Mouse (Mus musculus) liver, adult 2 months (tissue): ENCODE measurements around the gene Gstm5.

ENCODE experiments used
- CTCF ChIP-seq: fragments of 200-500 bp; IDR thresholded peaks from 2 replicates; pipeline ENCODE4 v1.5.1; 2011; ENCODE audit warnings: low read depth, low read length, control low read depth
- POLR2A ChIP-seq: fragments of 200-500 bp; IDR thresholded peaks from 2 replicates; pipeline ENCODE4 v1.6.1; 2011; ENCODE audit warnings: low read length, control low read depth; ENCODE audit not compliant: insufficient read depth; ENCODE audit errors: extremely low read depth

DNA sequence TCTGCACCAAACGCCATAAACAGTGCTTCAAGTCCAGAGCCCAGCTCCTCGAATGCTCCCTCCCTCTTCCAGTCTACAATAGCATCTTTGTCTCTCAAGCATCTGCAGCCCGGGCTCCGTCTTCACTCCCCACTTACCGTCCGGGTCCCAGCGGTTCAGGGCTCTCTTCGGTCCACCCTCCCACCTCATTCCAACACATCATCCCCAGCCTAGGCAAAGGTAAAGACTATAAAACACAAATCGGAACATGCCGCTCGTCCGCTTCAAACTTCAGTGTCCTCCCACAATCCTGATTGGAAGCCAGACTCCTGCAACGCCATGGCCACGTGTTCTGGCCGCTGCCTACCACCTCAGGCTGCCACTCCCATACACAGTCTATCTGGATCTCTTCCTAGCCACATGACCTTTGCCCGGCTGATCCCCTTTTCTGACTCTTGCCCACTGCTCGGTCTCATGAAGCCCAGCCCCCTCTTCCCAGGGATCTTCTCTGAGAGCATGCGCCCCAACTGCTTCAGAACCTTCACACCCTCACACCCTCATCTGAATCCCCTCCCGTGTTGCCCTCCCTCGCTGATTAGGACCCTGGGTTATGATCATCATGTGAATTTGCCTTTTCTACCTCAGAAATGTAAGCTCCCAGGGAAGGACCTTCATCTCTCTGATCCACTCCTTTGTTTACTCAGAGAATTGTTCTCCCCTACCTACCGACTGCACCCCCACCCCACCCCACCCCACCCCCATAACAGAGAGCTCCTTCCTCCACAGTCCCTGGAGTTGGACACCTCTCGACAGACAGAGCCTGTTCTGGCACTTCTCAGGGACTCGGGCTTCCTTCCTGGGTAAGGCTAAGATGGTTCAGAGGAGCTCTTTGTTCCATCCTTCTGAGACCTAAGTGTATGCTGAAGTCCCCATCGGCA, 22.0 kb upstream of the Gstm5 start:
- no peak for TF ChIP-seq CTCF
- no peak for TF ChIP-seq POLR2A
